Mouse (Mus musculus): ENCODE measurements around the gene Etv6. TPM values are rescaled to one million over a fixed set of nuclear protein-coding genes. Genes with fewer than 3 reads are reported as not detected.
A peak's percentile ranks its signal among the peaks of the same experiment; 100 is the strongest.

The Etv6 gene
- polyA plus RNA-seq, 1 experiment: 13.5 TPM

- peak; percentile 28 for DNase-seq (ENCODE audit: low read depth)
- TF ChIP-seq CTCF (IDR thresholded peaks at IDR 0.05; ENCODE audit: borderline replicate concordance, extremely low read depth, insufficient read depth, insufficient read length) (no peak), POLR2A (IDR thresholded peaks at IDR 0.05; ENCODE audit: borderline replicate concordance, extremely low read depth, insufficient read depth, insufficient read length, poor library complexity, severe bottlenecking) (no peak)
These were observed 109.0 kb downstream of the Etv6 start for GRCm38 (mm10) chr6:134144231-134145130.

GRCm38 (mm10) chr6:134147596-134148442 lies 112.3 kb downstream of the Etv6 start:
- no peak for TF ChIP-seq POLR2A (IDR thresholded peaks at IDR 0.05; ENCODE audit: borderline replicate concordance, extremely low read depth, insufficient read depth, insufficient read length, poor library complexity, severe bottlenecking)
- no peak for TF ChIP-seq CTCF (IDR thresholded peaks at IDR 0.05; ENCODE audit: borderline replicate concordance, extremely low read depth, insufficient read depth, insufficient read length)
- peak; percentile 60 for DNase-seq (ENCODE audit: low read depth)

GRCm38 (mm10) chr6:134148443-134148942 lies 113.0 kb downstream of the Etv6 start:
- peak; percentile 86 for DNase-seq (ENCODE audit: low read depth)
- TF ChIP-seq POLR2A (IDR thresholded peaks at IDR 0.05; ENCODE audit: borderline replicate concordance, extremely low read depth, insufficient read depth, insufficient read length, poor library complexity, severe bottlenecking): no peak
- TF ChIP-seq CTCF (IDR thresholded peaks at IDR 0.05; ENCODE audit: borderline replicate concordance, extremely low read depth, insufficient read depth, insufficient read length): no peak

GRCm38 (mm10) chr6:134149606-134150005 lies 114.1 kb downstream of the Etv6 start:
- no peak for TF ChIP-seq CTCF (IDR thresholded peaks at IDR 0.05; ENCODE audit: borderline replicate concordance, extremely low read depth, insufficient read depth, insufficient read length)
- no peak for TF ChIP-seq POLR2A (IDR thresholded peaks at IDR 0.05; ENCODE audit: borderline replicate concordance, extremely low read depth, insufficient read depth, insufficient read length, poor library complexity, severe bottlenecking)
- no peak for DNase-seq (ENCODE audit: low read depth)

GRCm38 (mm10) chr6:134151022-134151680 lies 115.7 kb downstream of the Etv6 start:
- DNase-seq (ENCODE audit: low read depth): no peak
- no peak for TF ChIP-seq CTCF (IDR thresholded peaks at IDR 0.05; ENCODE audit: borderline replicate concordance, extremely low read depth, insufficient read depth, insufficient read length)
- TF ChIP-seq POLR2A (IDR thresholded peaks at IDR 0.05; ENCODE audit: borderline replicate concordance, extremely low read depth, insufficient read depth, insufficient read length, poor library complexity, severe bottlenecking): no peak

GRCm38 (mm10) chr6:134151853-134152505 lies 116.5 kb downstream of the Etv6 start:
- DNase-seq (ENCODE audit: low read depth): no peak
- TF ChIP-seq CTCF (IDR thresholded peaks at IDR 0.05; ENCODE audit: borderline replicate concordance, extremely low read depth, insufficient read depth, insufficient read length) (no peak), POLR2A (IDR thresholded peaks at IDR 0.05; ENCODE audit: borderline replicate concordance, extremely low read depth, insufficient read depth, insufficient read length, poor library complexity, severe bottlenecking) (no peak)

GRCm38 (mm10) chr6:134152539-134152938 lies 117.0 kb downstream of the Etv6 start:
- no peak for DNase-seq (ENCODE audit: low read depth)
- TF ChIP-seq POLR2A (IDR thresholded peaks at IDR 0.05; ENCODE audit: borderline replicate concordance, extremely low read depth, insufficient read depth, insufficient read length, poor library complexity, severe bottlenecking) (no peak), CTCF (IDR thresholded peaks at IDR 0.05; ENCODE audit: borderline replicate concordance, extremely low read depth, insufficient read depth, insufficient read length) (no peak)

GRCm38 (mm10) chr6:134154746-134155145 lies 119.2 kb downstream of the Etv6 start:
- DNase-seq (ENCODE audit: low read depth): no peak
- TF ChIP-seq CTCF (IDR thresholded peaks at IDR 0.05; ENCODE audit: borderline replicate concordance, extremely low read depth, insufficient read depth, insufficient read length) (no peak), POLR2A (IDR thresholded peaks at IDR 0.05; ENCODE audit: borderline replicate concordance, extremely low read depth, insufficient read depth, insufficient read length, poor library complexity, severe bottlenecking) (no peak)

GRCm38 (mm10) chr6:134155900-134156623 lies 120.6 kb downstream of the Etv6 start:
- no peak for DNase-seq (ENCODE audit: low read depth)
- TF ChIP-seq POLR2A (IDR thresholded peaks at IDR 0.05; ENCODE audit: borderline replicate concordance, extremely low read depth, insufficient read depth, insufficient read length, poor library complexity, severe bottlenecking) (no peak), CTCF (IDR thresholded peaks at IDR 0.05; ENCODE audit: borderline replicate concordance, extremely low read depth, insufficient read depth, insufficient read length) (no peak)
